Mouse (Mus musculus) G1E (cell line): ENCODE data around the gene Rfc2.

Experiments used
- CTCF ChIP-seq: IDR thresholded peaks from 2 replicates; pipeline ENCODE4 v1.5.1; 2012; ENCODE audit warnings: low read depth, low read length, inconsistent platforms, mixed read lengths
- GATA1 ChIP-seq: IDR thresholded peaks from 2 replicates; pipeline ENCODE4 v1.6.1; 2012; ENCODE audit warnings: borderline replicate concordance, low read length, inconsistent platforms, mixed read lengths
- GATA2 ChIP-seq: IDR thresholded peaks from 2 replicates; pipeline ENCODE4 v1.6.1; 2012; ENCODE audit warnings: low read depth, low read length, inconsistent platforms, borderline replicate concordance
- POLR2AphosphoS5 ChIP-seq: IDR thresholded peaks from 2 replicates; pipeline ENCODE4 v1.6.1; 2012; ENCODE audit warnings: low read depth, low read length, inconsistent platforms; ENCODE audit not compliant: insufficient replicate concordance
- TAL1 ChIP-seq: conservative IDR thresholded peaks from 2 replicates; pipeline ENCODE4 v1.6.1; 2012; ENCODE audit warnings: low read depth, low read length, inconsistent platforms, mixed read lengths

- no peak for TF ChIP-seq TAL1
- TF ChIP-seq CTCF = no peak
- TF ChIP-seq POLR2AphosphoS5 = no peak
- no peak for TF ChIP-seq GATA1
- no peak for TF ChIP-seq GATA2
These were observed 35.9 kb upstream of the Rfc2 start for GRCm38 (mm10) chr5:134545242-134545629.
